Mouse (Mus musculus): Measurements from ENCODE around the gene Calcoco1. TPM values are rescaled to one million over a fixed set of nuclear protein-coding genes. Genes with fewer than 3 reads are reported as not detected.

Gene Calcoco1
- 10 to 100 TPM; 44.3 to 46.7 TPM for total RNA-seq (2021)

GRCm38 (mm10) chr15:102721980-102722475 lies at the start of gene Calcoco1:
Gene Calcoco1, minus strand, starts transcription at chr15:102722178.
- peak; percentile 95 to 96 for DNase-seq (ENCODE audit: extremely low spot score in 1 of 2, low spot score in 2 of 2)
- intact Hi-C loops (cut with DNase I), result no loop called here

GRCm38 (mm10) chr15:102770866-102771265 lies 48.9 kb upstream of the Calcoco1 start:
- intact Hi-C loops (cut with DNase I), result no loop called here

GRCm38 (mm10) chr15:102765207-102765606 lies 43.2 kb upstream of the Calcoco1 start:
- DNase-seq (ENCODE audit: extremely low spot score in 1 of 2, low spot score in 2 of 2), result no peak
- intact Hi-C loops (cut with DNase I), result no loop called here

More at GRCm38 (mm10) chr15:102770866-102771265, 48.9 kb upstream of the Calcoco1 start:
- DNase-seq (ENCODE audit: extremely low spot score in 1 of 2, low spot score in 2 of 2), result no peak

GRCm38 (mm10) chr15:102761745-102762378 lies 39.9 kb upstream of the Calcoco1 start:
- DNase-seq (ENCODE audit: extremely low spot score in 1 of 2, low spot score in 2 of 2), result peak; percentile 63 to 75
- intact Hi-C loops (cut with DNase I), result loop anchor here (5.0 kb wide), 3 partner anchors 45 to 405 kb away; partner anchors contain the start of gene Smug1

- DNase-seq (ENCODE audit: extremely low spot score in 1 of 2, low spot score in 2 of 2), result no peak
- intact Hi-C loops (cut with DNase I), result no loop called here
Observed at GRCm38 (mm10) chr15:102757686-102758085, 35.7 kb upstream of the Calcoco1 start.

- intact Hi-C loops (cut with DNase I), result no loop called here
- DNase-seq (ENCODE audit: extremely low spot score in 1 of 2, low spot score in 2 of 2), result no peak
Observed at GRCm38 (mm10) chr15:102755053-102755452, 33.1 kb upstream of the Calcoco1 start.

- intact Hi-C loops (cut with DNase I), result no loop called here
- no peak for DNase-seq (ENCODE audit: extremely low spot score in 1 of 2, low spot score in 2 of 2)
Observed at GRCm38 (mm10) chr15:102754361-102754760, 32.4 kb upstream of the Calcoco1 start.

GRCm38 (mm10) chr15:102753170-102753569 lies 31.2 kb upstream of the Calcoco1 start:
- peak in 1 of 2 experiments; percentile 54 for DNase-seq (ENCODE audit: extremely low spot score in 1 of 2, low spot score in 2 of 2)
- intact Hi-C loops (cut with DNase I), result no loop called here

- intact Hi-C loops (cut with DNase I), result no loop called here
- DNase-seq (ENCODE audit: extremely low spot score in 1 of 2, low spot score in 2 of 2), result no peak
Observed at GRCm38 (mm10) chr15:102752164-102752563, 30.2 kb upstream of the Calcoco1 start.

- intact Hi-C loops (cut with DNase I), result no loop called here
- no peak for DNase-seq (ENCODE audit: extremely low spot score in 1 of 2, low spot score in 2 of 2)
Observed at GRCm38 (mm10) chr15:102750241-102750640, 28.3 kb upstream of the Calcoco1 start.

GRCm38 (mm10) chr15:102749103-102749502 lies 27.1 kb upstream of the Calcoco1 start:
- DNase-seq (ENCODE audit: extremely low spot score in 1 of 2, low spot score in 2 of 2), result no peak
- intact Hi-C loops (cut with DNase I), result no loop called here

- no peak for DNase-seq (ENCODE audit: extremely low spot score in 1 of 2, low spot score in 2 of 2)
- intact Hi-C loops (cut with DNase I), result no loop called here
Observed at GRCm38 (mm10) chr15:102747853-102748252, 25.9 kb upstream of the Calcoco1 start.

GRCm38 (mm10) chr15:102747286-102747640 lies 25.3 kb upstream of the Calcoco1 start:
- intact Hi-C loops (cut with DNase I), result no loop called here
- DNase-seq (ENCODE audit: extremely low spot score in 1 of 2, low spot score in 2 of 2), result no peak

- intact Hi-C loops (cut with DNase I), result no loop called here
- DNase-seq (ENCODE audit: extremely low spot score in 1 of 2, low spot score in 2 of 2), result peak in 1 of 2 experiments; percentile 75
Observed at GRCm38 (mm10) chr15:102746488-102747285, 24.7 kb upstream of the Calcoco1 start.

- intact Hi-C loops (cut with DNase I), result no loop called here
- DNase-seq (ENCODE audit: extremely low spot score in 1 of 2, low spot score in 2 of 2), result no peak
Observed at GRCm38 (mm10) chr15:102746126-102746487, 24.1 kb upstream of the Calcoco1 start.

- intact Hi-C loops (cut with DNase I), result no loop called here
- no peak for DNase-seq (ENCODE audit: extremely low spot score in 1 of 2, low spot score in 2 of 2)
Observed at GRCm38 (mm10) chr15:102745387-102745786, 23.4 kb upstream of the Calcoco1 start.

GRCm38 (mm10) chr15:102744831-102745230 lies 22.9 kb upstream of the Calcoco1 start:
- intact Hi-C loops (cut with DNase I), result no loop called here

GRCm38 (mm10) chr15:102744416-102744815 lies 22.4 kb upstream of the Calcoco1 start:
- no peak for DNase-seq (ENCODE audit: extremely low spot score in 1 of 2, low spot score in 2 of 2)
- intact Hi-C loops (cut with DNase I), result no loop called here

More at GRCm38 (mm10) chr15:102744831-102745230, 22.9 kb upstream of the Calcoco1 start:
- DNase-seq (ENCODE audit: extremely low spot score in 1 of 2, low spot score in 2 of 2), result no peak

GRCm38 (mm10) chr15:102743996-102744395 lies 22.0 kb upstream of the Calcoco1 start:
- peak in 1 of 2 experiments; percentile 64 for DNase-seq (ENCODE audit: extremely low spot score in 1 of 2, low spot score in 2 of 2)
- intact Hi-C loops (cut with DNase I), result loop anchor here (2.0 kb wide), 1 partner anchor 45 kb away; no protein-coding TSS in a partner anchor

- intact Hi-C loops (cut with DNase I), result loop anchor here (2.0 kb wide), 1 partner anchor 44 kb away; no protein-coding TSS in a partner anchor
- DNase-seq (ENCODE audit: extremely low spot score in 1 of 2, low spot score in 2 of 2), result no peak
Observed at GRCm38 (mm10) chr15:102743196-102743595, 21.2 kb upstream of the Calcoco1 start.
